Mouse (Mus musculus) bone marrow macrophage, adult 2 months (primary cell): ENCODE measurements at regions not wholly inside any gene's neighbourhood (a gene's known extent, or its start where the extent isn't known, plus 50 kb on each side); places are given as distances from the start of the nearest gene placed in this dataset.

ENCODE experiments used
- CTCF ChIP-seq: IDR thresholded peaks from 2 replicates; pipeline ENCODE4 v1.5.1; 2012; ENCODE audit warnings: low read depth, mild to moderate bottlenecking, low read length, moderate library complexity
- POLR2A ChIP-seq: IDR thresholded peaks from 2 replicates; pipeline ENCODE4 v1.6.1; 2012; ENCODE audit warnings: mild to moderate bottlenecking, low read depth, low read length, borderline replicate concordance

- no peak for TF ChIP-seq CTCF
- TF ChIP-seq POLR2A: no peak
Measured at GRCm38 (mm10) chr7:111937102-111937501, 86.2 kb upstream of the Usp47 start.
